Mouse (Mus musculus) hindbrain, embryonic 16.5 days (tissue): ENCODE results near the gene Senp1. TPM values are rescaled to one million over a fixed set of nuclear protein-coding genes. Genes with fewer than 3 reads are reported as not detected.

Source experiments
- ATAC-seq: fragments of 200-750 bp; cut with Nextera tagmentation; 2 replicates; pipeline ENCODE4 v1.8.0; 2017; ENCODE audit warnings: moderate TSS enrichment, moderate library complexity
- H3K27ac ChIP-seq: fragments of 300-500 bp; sonication (generic); 2 replicates; pipeline ENCODE4 v1.5.1; 2014; ENCODE audit warnings: low read depth, mild to moderate bottlenecking, control low read depth, low read length, moderate library complexity
- H3K27me3 ChIP-seq: fragments of 300-500 bp; sonication (generic); replicated peaks from 2 replicates; pipeline ENCODE4 v1.6.1; 2014; ENCODE audit warnings: low read length; ENCODE audit not compliant: control insufficient read depth, insufficient read depth
- H3K36me3 ChIP-seq: fragments of 300-500 bp; sonication (generic); 2 replicates; pipeline ENCODE4 v1.6.1; 2014; ENCODE audit warnings: mild to moderate bottlenecking, low read length, moderate library complexity, mixed read lengths; ENCODE audit not compliant: control insufficient read depth, insufficient read depth
- H3K4me1 ChIP-seq: fragments of 300-500 bp; sonication (generic); 2 replicates; pipeline ENCODE4 v1.6.1; 2014; ENCODE audit warnings: low read depth, low read length; ENCODE audit not compliant: control insufficient read depth, insufficient read depth
- H3K4me2 ChIP-seq: fragments of 300-500 bp; sonication (generic); 2 replicates; pipeline ENCODE4 v1.6.1; 2014; ENCODE audit warnings: mild to moderate bottlenecking, low read length, control low read depth, moderate library complexity
- H3K4me3 ChIP-seq: fragments of 300-500 bp; sonication (generic); 2 replicates; pipeline ENCODE4 v1.5.1; 2014; ENCODE audit warnings: mild to moderate bottlenecking, low read length, control low read depth, moderate library complexity
- H3K9ac ChIP-seq: fragments of 300-500 bp; sonication (generic); 2 replicates; pipeline ENCODE4 v1.6.1; 2014; ENCODE audit warnings: low read depth, mild to moderate bottlenecking, control low read depth, low read length, moderate library complexity
- H3K9me3 ChIP-seq: fragments of 300-500 bp; sonication (generic); 2 replicates; pipeline ENCODE4 v1.6.1; 2014; ENCODE audit warnings: mild to moderate bottlenecking, low read length, moderate library complexity; ENCODE audit not compliant: control insufficient read depth
- WGBS: fragments of 180-500 bp; shearing (Covaris S2); extraction: QIAGEN DNeasy Blood & Tissue Kit; methylation state at CpG from one replicate; pipeline ENCODE4 v1.1.7; 2014; 5-methylcytosine and 5-hydroxymethylcytosine counted together
- polyA plus RNA-seq: library from polyadenylated mRNA; unstranded; fragments of >200 nt; fragmentation: Nextera tagmentation; extraction: Ambion mirVana; gene quantifications from 2 replicates; pipeline ENCODE4 v1.2.1, GENCODE M21; 2015

The Senp1 gene
- polyA plus RNA-seq = 17.3 and 18.9 TPM in 2 replicates

- Histone ChIP-seq H3K9me3 (no peaks in the 10 kb centered on the region), H3K36me3 (no peaks in the 10 kb centered on the region), H3K9ac (peak within 1 kb of the TSS; percentile 89), H3K4me1 (peaks cover 15% of the 10 kb centered on the region), H3K27me3 (no peaks in the 10 kb centered on the region), H3K4me3 (peak within 1 kb of the TSS; percentile 86), H3K4me2 (peak within 1 kb of the TSS; percentile 87), H3K27ac (peak within 1 kb of the TSS; percentile 81)
- peak; percentile 96 for ATAC-seq
- under 1% methylated on average over 48 of the region's 58 CpGs for WGBS
Observed at GRCm38 (mm10) chr15:98093121-98094011, at the start of gene Senp1. TSS of gene Senp1 (minus strand) at chr15:98093744.

- Histone ChIP-seq H3K4me3 (no peak overlapping the region), H3K9ac (no peak overlapping the region), H3K4me1 (peaks cover 12% of the 10 kb centered on the region), H3K27ac (no peak overlapping the region), H3K9me3 (no peaks in the 10 kb centered on the region), H3K4me2 (no peak overlapping the region), H3K27me3 (no peaks in the 10 kb centered on the region), H3K36me3 (peaks cover 18% of the 10 kb centered on the region)
- WGBS = 80% methylated on average over 10 of the region's 10 CpGs
- ATAC-seq = no peak
Observed at GRCm38 (mm10) chr15:98142515-98142914, 49.0 kb upstream of the Senp1 start.

- ATAC-seq = no peak
Observed at GRCm38 (mm10) chr15:98140809-98141208, 47.3 kb upstream of the Senp1 start.

GRCm38 (mm10) chr15:98139763-98140162 lies 46.2 kb upstream of the Senp1 start:
- no peak for ATAC-seq
- Histone ChIP-seq H3K27ac (no peak overlapping the region), H3K27me3 (no peaks in the 10 kb centered on the region), H3K9ac (no peak overlapping the region), H3K36me3 (peaks cover 37% of the 10 kb centered on the region), H3K9me3 (no peaks in the 10 kb centered on the region), H3K4me1 (peaks cover 7% of the 10 kb centered on the region), H3K4me2 (no peak overlapping the region), H3K4me3 (no peak overlapping the region)
- 79% methylated on average over 7 of the region's 7 CpGs for whole genome bisulfite sequencing

More at GRCm38 (mm10) chr15:98140809-98141208, 47.3 kb upstream of the Senp1 start:
- Histone ChIP-seq H3K36me3 (peaks cover 31% of the 10 kb centered on the region), H3K9me3 (no peaks in the 10 kb centered on the region), H3K4me1 (peaks cover 9% of the 10 kb centered on the region), H3K4me2 (no peak overlapping the region), H3K4me3 (no peak overlapping the region), H3K27me3 (no peaks in the 10 kb centered on the region), H3K9ac (no peak overlapping the region), H3K27ac (no peak overlapping the region)
- 97% methylated on average over 5 of the region's 5 CpGs for WGBS

GRCm38 (mm10) chr15:98136871-98137270 lies 43.3 kb upstream of the Senp1 start:
- ATAC-seq = no peak
- no peaks in the 10 kb centered on the region; the same call in 1 of the 2 replicates for H3K4me1 ChIP-seq
- H3K9ac ChIP-seq = no peak overlapping the region
- WGBS = 93% methylated on average over 9 of the region's 9 CpGs
- no peak overlapping the region for H3K4me3 ChIP-seq
- H3K27ac ChIP-seq = no peak overlapping the region
- H3K4me2 ChIP-seq = no peak overlapping the region
- peaks cover 37% of the 10 kb centered on the region for H3K36me3 ChIP-seq
- H3K9me3 ChIP-seq = no peaks in the 10 kb centered on the region
- H3K27me3 ChIP-seq = no peaks in the 10 kb centered on the region

- no peak overlapping the region; the same call in 1 of the 2 replicates for H3K27ac ChIP-seq
- no peak overlapping the region for H3K4me2 ChIP-seq
- no peaks in the 10 kb centered on the region for H3K9me3 ChIP-seq
- no peak overlapping the region for H3K9ac ChIP-seq
- no peaks in the 10 kb centered on the region; the same call in 1 of the 2 replicates for H3K4me1 ChIP-seq
- WGBS = 94% methylated on average over 13 of the region's 13 CpGs
- no peak for ATAC-seq
- no peaks in the 10 kb centered on the region for H3K27me3 ChIP-seq
- H3K4me3 ChIP-seq = no peak overlapping the region
- peaks cover 37% of the 10 kb centered on the region for H3K36me3 ChIP-seq
Observed at GRCm38 (mm10) chr15:98135671-98136070, 42.1 kb upstream of the Senp1 start.

- Histone ChIP-seq H3K4me2 (no peak overlapping the region), H3K27me3 (no peaks in the 10 kb centered on the region), H3K4me3 (no peak overlapping the region), H3K9me3 (no peaks in the 10 kb centered on the region), H3K9ac (no peak overlapping the region), H3K36me3 (peaks cover 36% of the 10 kb centered on the region), H3K27ac (peak overlapping the region; percentile 61; the same call in 1 of the 2 replicates), H3K4me1 (no peaks in the 10 kb centered on the region; the same call in 1 of the 2 replicates)
- WGBS = 71% methylated on average over 3 of the region's 3 CpGs
- ATAC-seq = peak; percentile 76
Observed at GRCm38 (mm10) chr15:98134666-98135065, 41.1 kb upstream of the Senp1 start.

- H3K27ac ChIP-seq = peak overlapping the region; percentile 61; the same call in 1 of the 2 replicates
Observed at GRCm38 (mm10) chr15:98134034-98134433, 40.5 kb upstream of the Senp1 start.

GRCm38 (mm10) chr15:98133471-98133870 lies 39.9 kb upstream of the Senp1 start:
- H3K27ac ChIP-seq = no peak overlapping the region
- no peak overlapping the region for H3K4me2 ChIP-seq
- 97% methylated on average over 3 of the region's 3 CpGs for WGBS
- H3K4me3 ChIP-seq = no peak overlapping the region
- no peaks in the 10 kb centered on the region for H3K27me3 ChIP-seq
- H3K4me1 ChIP-seq = no peaks in the 10 kb centered on the region; the same call in 1 of the 2 replicates
- H3K36me3 ChIP-seq = peaks cover 36% of the 10 kb centered on the region
- ATAC-seq = no peak
- H3K9ac ChIP-seq = no peak overlapping the region
- no peaks in the 10 kb centered on the region for H3K9me3 ChIP-seq

More at GRCm38 (mm10) chr15:98134034-98134433, 40.5 kb upstream of the Senp1 start:
- ATAC-seq = peak; percentile 79
- 88% methylated on average over 4 of the region's 4 CpGs for WGBS
- H3K9ac ChIP-seq = no peak overlapping the region
- no peaks in the 10 kb centered on the region for H3K9me3 ChIP-seq
- H3K36me3 ChIP-seq = peaks cover 36% of the 10 kb centered on the region
- H3K27me3 ChIP-seq = no peaks in the 10 kb centered on the region
- no peak overlapping the region for H3K4me2 ChIP-seq
- H3K4me3 ChIP-seq = no peak overlapping the region
- H3K4me1 ChIP-seq = no peaks in the 10 kb centered on the region; the same call in 1 of the 2 replicates
